Mouse (Mus musculus): ENCODE data around the gene Fbxw2.
A peak's percentile ranks its signal among the peaks of the same experiment; 100 is the strongest.
"Not testable (repeated sequence)": the region's sequence is repeated elsewhere in the genome, so short reads cannot be mapped to it uniquely, and the experiment has no call there.

Gene Fbxw2

GRCm38 (mm10) chr2:34810775-34811174, 15.3 kb downstream of the Fbxw2 start:
- DNase-seq: no peak

GRCm38 (mm10) chr2:34809568-34809967, 16.5 kb downstream of the Fbxw2 start:
- no peak for DNase-seq

GRCm38 (mm10) chr2:34808057-34808456, 18.1 kb downstream of the Fbxw2 start:
- no peak for DNase-seq

GRCm38 (mm10) chr2:34805364-34805950, 20.7 kb downstream of the Fbxw2 start:
- DNase-seq: no peak

- peak; percentile 24 to 47 for DNase-seq
Measured at GRCm38 (mm10) chr2:34804815-34805214, 21.3 kb downstream of the Fbxw2 start.

- DNase-seq: no peak
Measured at GRCm38 (mm10) chr2:34804172-34804571, 21.9 kb downstream of the Fbxw2 start.

- DNase-seq: no peak
Measured at GRCm38 (mm10) chr2:34803746-34804145, 22.4 kb downstream of the Fbxw2 start.

- DNase-seq: peak; percentile 32 to 39
Measured at GRCm38 (mm10) chr2:34802565-34803245, 23.4 kb downstream of the Fbxw2 start.

- peak; percentile 98 to 99 for DNase-seq
Measured at GRCm38 (mm10) chr2:34801516-34802482, 24.3 kb downstream of the Fbxw2 start.

- DNase-seq: no peak
Measured at GRCm38 (mm10) chr2:34800371-34800770, 25.7 kb downstream of the Fbxw2 start.

- DNase-seq: peak; percentile 83 to 89
Measured at GRCm38 (mm10) chr2:34799357-34800256, 26.5 kb downstream of the Fbxw2 start, which contains the start of gene Rabepk. Gene Rabepk, minus strand, starts transcription at chr2:34799912.

- no peak for DNase-seq
Measured at GRCm38 (mm10) chr2:34795426-34795825, 30.7 kb downstream of the Fbxw2 start.

- no peak for DNase-seq
Measured at GRCm38 (mm10) chr2:34794511-34794910, 31.6 kb downstream of the Fbxw2 start.

- DNase-seq: not testable (repeated sequence)
Measured at GRCm38 (mm10) chr2:34792543-34792942, 33.6 kb downstream of the Fbxw2 start.

- no peak for DNase-seq
Measured at GRCm38 (mm10) chr2:34790282-34790681, 35.8 kb downstream of the Fbxw2 start.

- DNase-seq: peak; percentile 55 to 61
Measured at GRCm38 (mm10) chr2:34784085-34784484, 42.0 kb downstream of the Fbxw2 start.

GRCm38 (mm10) chr2:34783064-34784020, 42.8 kb downstream of the Fbxw2 start:
- no peak for DNase-seq

- DNase-seq: no peak
Measured at GRCm38 (mm10) chr2:34777237-34777868, 48.8 kb downstream of the Fbxw2 start.

- DNase-seq: no peak
Measured at GRCm38 (mm10) chr2:34774493-34774892, 51.6 kb downstream of the Fbxw2 start.

- DNase-seq: no peak
Measured at GRCm38 (mm10) chr2:34773673-34774072, 52.4 kb downstream of the Fbxw2 start.

All from cerebellum, postnatal 10 days (tissue).